Comparison of ENCODE assay signal across 18 mouse cellular contexts in the genomic region with DNA sequence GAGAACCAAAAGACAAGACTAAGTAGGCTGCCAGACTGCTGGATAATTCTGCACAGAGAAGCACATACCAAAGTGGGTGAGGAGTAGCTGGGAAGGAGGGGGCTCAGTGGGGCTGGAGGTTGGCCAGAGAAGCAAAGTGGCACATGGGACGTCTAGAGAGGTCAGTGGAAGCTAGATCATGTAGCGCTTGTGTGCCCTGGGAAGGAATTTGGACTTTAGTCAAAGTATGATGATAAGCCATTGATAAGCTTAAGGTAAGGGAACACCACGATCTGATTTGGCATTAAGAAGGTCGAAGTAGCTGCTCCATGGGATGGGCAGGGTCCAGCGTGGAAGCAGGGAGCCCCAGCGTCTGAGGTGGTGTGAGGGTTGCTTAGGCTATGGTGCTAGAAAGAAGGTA.
"Had no signal": no experiment of that assay in that cellular context is flagged by ENCODE, and none has a peak within 500 bp of the region (broad histone marks: within the 10 kb centered on the region; RNA-seq: fewer than 3 reads in every experiment).

No protein-coding gene starts in this region.

- ATAC-seq: liver, embryonic 12.5 days; midbrain, embryonic 13.5 days; midbrain, embryonic 16.5 days had no signal

- H3K27ac ChIP-seq: kidney, postnatal 0 days; layer of hippocampus, adult 2 months; limb, embryonic 10.5 days; limb, embryonic 13.5 days; liver, embryonic 12.5 days; liver, embryonic 15.5 days; midbrain, embryonic 10.5 days; midbrain, embryonic 13.5 days had no signal

- H3K27me3 ChIP-seq: megakaryocyte, embryonic 14.5 days had no signal

- H3K4me2 ChIP-seq: limb, embryonic 13.5 days; liver, embryonic 12.5 days; liver, embryonic 15.5 days; midbrain, embryonic 13.5 days had no signal

- H3K36me3 ChIP-seq: limb, embryonic 10.5 days; limb, embryonic 13.5 days; liver, embryonic 12.5 days; liver, embryonic 15.5 days; midbrain, embryonic 10.5 days; midbrain, embryonic 13.5 days had no signal

- DNase-seq: kidney, adult 2 months; kidney, postnatal 25 days; layer of hippocampus, adult 9-11 months; lung, adult 2 months; thymus, adult 18-20 months; thymus, postnatal 14 days; thymus, postnatal 4 days had no signal

- H3K9me3 ChIP-seq: limb, embryonic 10.5 days; limb, embryonic 13.5 days; liver, embryonic 12.5 days; liver, embryonic 15.5 days; megakaryocyte, embryonic 14.5 days; midbrain, embryonic 10.5 days; midbrain, embryonic 13.5 days had no signal

- H3K4me1 ChIP-seq: limb, embryonic 10.5 days; liver, embryonic 15.5 days; midbrain, embryonic 10.5 days; midbrain, embryonic 13.5 days had no signal

- H3K9ac ChIP-seq: limb, embryonic 13.5 days; liver, embryonic 12.5 days; liver, embryonic 15.5 days; midbrain, embryonic 13.5 days had no signal

- H3K4me3 ChIP-seq: layer of hippocampus, adult 2 months; limb, embryonic 10.5 days; limb, embryonic 13.5 days; liver, embryonic 12.5 days; liver, embryonic 15.5 days; megakaryocyte, embryonic 14.5 days; midbrain, embryonic 10.5 days; midbrain, embryonic 13.5 days; myocyte had no signal
